Mouse (Mus musculus): Measurements from ENCODE around the gene Gm17662. TPM values are rescaled to one million over a fixed set of nuclear protein-coding genes. Genes with fewer than 3 reads are reported as not detected.

The Gm17662 gene
- total RNA-seq, 2 experiments from 2014 or later: not detected

GRCm38 (mm10) chr4:104887486-104887885, 30.4 kb downstream of the Gm17662 start:
- DNase-seq (ENCODE audit: low spot score in 2 of 2): no peak

- no peak for DNase-seq (ENCODE audit: low spot score in 2 of 2)
These were observed 31.6 kb downstream of the Gm17662 start for GRCm38 (mm10) chr4:104888499-104889262.

- DNase-seq (ENCODE audit: low spot score in 2 of 2): no peak
These were observed 34.6 kb downstream of the Gm17662 start for GRCm38 (mm10) chr4:104891708-104892107.

DNA sequence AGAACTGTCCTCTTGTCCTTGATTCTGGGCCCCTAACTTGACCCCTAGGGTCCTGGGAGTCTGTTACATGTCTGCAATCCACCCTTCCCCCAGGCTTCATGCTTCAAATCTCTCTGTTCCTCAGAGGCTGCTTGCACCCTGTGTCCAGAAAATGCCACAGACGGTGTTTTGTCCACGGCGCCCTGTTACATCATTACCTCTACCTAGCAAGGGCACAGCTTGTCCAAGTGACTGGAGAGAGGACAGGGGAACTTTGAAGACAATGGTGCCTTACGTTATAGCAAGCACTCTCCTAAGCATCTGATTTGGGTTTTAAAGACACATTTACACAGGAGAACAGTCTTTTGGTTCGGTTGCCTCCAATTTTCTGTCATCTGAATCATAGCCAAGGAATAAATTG, 36.5 kb downstream of the Gm17662 start:
- DNase-seq (ENCODE audit: low spot score in 2 of 2): no peak

DNA sequence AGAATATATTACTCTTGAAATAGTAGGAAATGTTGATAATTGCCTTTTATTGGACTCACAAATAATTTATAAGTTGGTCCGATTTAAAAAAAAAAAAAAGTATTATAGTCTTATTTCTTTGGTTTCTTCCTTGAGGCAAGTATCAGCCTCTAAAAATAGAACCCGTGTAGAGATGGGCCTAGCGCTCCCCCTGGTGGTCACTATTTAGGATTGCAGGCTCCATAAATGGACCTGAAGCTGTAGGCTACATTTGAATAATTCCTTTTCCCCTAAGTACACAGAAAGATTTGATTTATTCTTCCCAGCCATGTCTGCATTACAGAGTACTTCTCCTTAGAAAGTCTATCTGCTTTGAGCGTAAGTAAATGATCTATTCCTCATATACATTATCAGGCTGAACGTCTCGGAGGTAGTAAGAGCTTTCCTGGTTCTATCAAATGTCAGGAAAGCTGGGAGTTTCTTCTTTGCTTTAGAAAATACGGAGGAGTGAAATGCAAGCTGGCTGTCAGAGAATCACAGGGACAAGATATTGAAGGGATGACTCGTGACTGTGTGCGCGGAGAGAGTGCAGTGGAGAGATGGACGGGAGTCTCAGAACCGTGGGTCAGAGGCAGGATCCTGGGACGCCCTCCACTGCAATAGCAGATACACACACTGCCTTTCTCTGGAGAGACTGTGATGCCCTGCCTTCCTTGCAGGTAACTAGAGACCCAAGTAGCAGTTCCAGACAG, 37.0 kb downstream of the Gm17662 start:
- DNase-seq (ENCODE audit: low spot score in 2 of 2): no peak

- DNase-seq (ENCODE audit: low spot score in 2 of 2): no peak
These were observed 45.7 kb downstream of the Gm17662 start for GRCm38 (mm10) chr4:104902836-104903235.

DNA sequence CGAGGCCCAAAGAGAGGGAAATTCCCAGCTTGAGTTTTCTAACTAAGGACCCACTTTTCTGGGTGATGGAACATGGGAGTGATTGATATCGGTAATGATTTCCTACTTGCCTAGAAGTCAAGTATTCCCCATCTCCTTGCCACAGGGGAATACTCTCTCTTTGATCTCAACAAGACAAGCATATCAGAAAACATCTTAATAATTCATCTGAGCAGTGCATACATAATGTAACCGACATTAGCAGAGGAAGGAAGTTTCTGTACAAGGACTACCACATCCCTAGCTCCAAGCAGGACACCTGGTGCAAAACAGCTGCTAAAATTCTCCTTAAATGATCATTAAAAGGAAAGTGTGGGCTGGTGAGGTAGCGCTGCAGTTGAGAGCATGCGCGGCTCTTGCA, 47.9 kb downstream of the Gm17662 start:
- no peak for DNase-seq (ENCODE audit: low spot score in 2 of 2)

Other genes starting within 250 kb of the Gm17662 start
- gene C8b, start 91.0 kb upstream of the Gm17662 start, total RNA-seq (2021): 10 to 100 TPM in 1 of 2 experiments, under 1 TPM in 1; 0.36 to 13.0 TPM
- gene C8a, start 19.1 kb downstream of the Gm17662 start, total RNA-seq (2021): 10 to 100 TPM in 1 of 2 experiments, under 1 TPM in 1; 0.48 to 15.3 TPM
- gene Fyb2, start 56.1 kb downstream of the Gm17662 start, total RNA-seq (2021): under 1 TPM; 0.34 to 0.51 TPM

Measured in adrenal gland, postnatal 4 days (tissue).